Mouse (Mus musculus): ENCODE results near the gene Elf2.
A peak's percentile ranks its signal among the peaks of the same experiment; 100 is the strongest.
"Not testable (repeated sequence)": the region's sequence is repeated elsewhere in the genome, so short reads cannot be mapped to it uniquely, and the experiment has no call there.

Elf2 gene

GRCm38 (mm10) chr3:51232205-51232910 is 108.1 kb downstream of the Elf2 start:
- DNase-seq (ENCODE audit: low spot score): no peak

GRCm38 (mm10) chr3:51231499-51231898 is 109.0 kb downstream of the Elf2 start:
- no peak for DNase-seq (ENCODE audit: low spot score)

GRCm38 (mm10) chr3:51230886-51231285 is 109.6 kb downstream of the Elf2 start:
- no peak for DNase-seq (ENCODE audit: low spot score)

GRCm38 (mm10) chr3:51230146-51230835 is 110.2 kb downstream of the Elf2 start:
- no peak for DNase-seq (ENCODE audit: low spot score)

GRCm38 (mm10) chr3:51229226-51229625 is 111.2 kb downstream of the Elf2 start:
- DNase-seq (ENCODE audit: low spot score): no peak

- DNase-seq (ENCODE audit: low spot score): no peak
Observed at GRCm38 (mm10) chr3:51228821-51229205, 111.7 kb downstream of the Elf2 start.

GRCm38 (mm10) chr3:51228038-51228820 is 112.2 kb downstream of the Elf2 start:
- no peak for DNase-seq (ENCODE audit: low spot score)

- no peak for DNase-seq (ENCODE audit: low spot score)
Observed at GRCm38 (mm10) chr3:51226601-51227000, 113.9 kb downstream of the Elf2 start.

- DNase-seq (ENCODE audit: low spot score): no peak
Observed at GRCm38 (mm10) chr3:51225979-51226378, 114.5 kb downstream of the Elf2 start.

- no peak for DNase-seq (ENCODE audit: low spot score)
Observed at GRCm38 (mm10) chr3:51225226-51225750, 115.2 kb downstream of the Elf2 start.

- DNase-seq (ENCODE audit: low spot score): peak; percentile 80
Observed at GRCm38 (mm10) chr3:51224363-51225225, 115.9 kb downstream of the Elf2 start, which contains the start of gene Noct. Gene Noct (plus strand): TSS chr3:51224447.

GRCm38 (mm10) chr3:51223556-51223955 is 116.9 kb downstream of the Elf2 start:
- no peak for DNase-seq (ENCODE audit: low spot score)

GRCm38 (mm10) chr3:51222834-51223460 is 117.5 kb downstream of the Elf2 start:
- no peak for DNase-seq (ENCODE audit: low spot score)

- DNase-seq (ENCODE audit: low spot score): no peak
Observed at GRCm38 (mm10) chr3:51222302-51222701, 118.2 kb downstream of the Elf2 start.

- DNase-seq (ENCODE audit: low spot score): no peak
Observed at GRCm38 (mm10) chr3:51221847-51222246, 118.6 kb downstream of the Elf2 start.

GRCm38 (mm10) chr3:51220846-51221245 is 119.6 kb downstream of the Elf2 start:
- DNase-seq (ENCODE audit: low spot score): no peak

- no peak for DNase-seq (ENCODE audit: low spot score)
Observed at GRCm38 (mm10) chr3:51219213-51219612, 121.2 kb downstream of the Elf2 start.

GRCm38 (mm10) chr3:51218385-51218784 is 122.1 kb downstream of the Elf2 start:
- not testable (repeated sequence) for DNase-seq (ENCODE audit: low spot score)

GRCm38 (mm10) chr3:51216351-51216750 is 124.1 kb downstream of the Elf2 start:
- DNase-seq (ENCODE audit: low spot score): not testable (repeated sequence)

GRCm38 (mm10) chr3:51215681-51216080 is 124.8 kb downstream of the Elf2 start:
- no peak for DNase-seq (ENCODE audit: low spot score)

GRCm38 (mm10) chr3:51213111-51213510 is 127.4 kb downstream of the Elf2 start:
- no peak for DNase-seq (ENCODE audit: low spot score)
